Mouse (Mus musculus) spleen, postnatal 36 days (tissue): ENCODE measurements around the gene Trim41.

Source experiments
- DNase-seq, 2 experiments: peaks; one replicate each; pipeline ENCODE4 v3.0.0; 2022; ENCODE audit warnings: low spot score in 2 of 2, mixed read lengths in 1 of 2

Trim41 gene

GRCm38 (mm10) chr11:48789973-48790823 is 27.0 kb downstream of the Trim41 start:
- DNase-seq = peak; percentile 70 to 78

- no peak for DNase-seq
Measured at GRCm38 (mm10) chr11:48789215-48789614, 27.9 kb downstream of the Trim41 start.

GRCm38 (mm10) chr11:48788311-48789089 is 28.7 kb downstream of the Trim41 start:
- DNase-seq = peak; percentile 54 to 73

GRCm38 (mm10) chr11:48787455-48788211 is 29.5 kb downstream of the Trim41 start:
- peak; percentile 86 to 88 for DNase-seq

GRCm38 (mm10) chr11:48782243-48782642 is 34.9 kb downstream of the Trim41 start:
- DNase-seq = no peak

GRCm38 (mm10) chr11:48779450-48779849 is 37.7 kb downstream of the Trim41 start:
- peak; percentile 46 to 56 for DNase-seq

GRCm38 (mm10) chr11:48777303-48777702 is 39.9 kb downstream of the Trim41 start:
- no peak for DNase-seq

- peak in 1 of 2 experiments; percentile 33 for DNase-seq
Measured at GRCm38 (mm10) chr11:48776664-48777063, 40.5 kb downstream of the Trim41 start.

GRCm38 (mm10) chr11:48775483-48775882 is 41.7 kb downstream of the Trim41 start:
- DNase-seq = no peak

GRCm38 (mm10) chr11:48774443-48775298 is 42.5 kb downstream of the Trim41 start:
- DNase-seq = peak in 1 of 2 experiments; percentile 37

- no peak for DNase-seq
Measured at GRCm38 (mm10) chr11:48771691-48772090, 45.5 kb downstream of the Trim41 start.

GRCm38 (mm10) chr11:48767195-48767876 is 49.8 kb downstream of the Trim41 start:
- no peak for DNase-seq

GRCm38 (mm10) chr11:48764119-48764518 is 53.0 kb downstream of the Trim41 start:
- no peak for DNase-seq

- DNase-seq = no peak
Measured at GRCm38 (mm10) chr11:48759021-48759420, 58.1 kb downstream of the Trim41 start.
